Mouse (Mus musculus) spleen, adult 18-20 months (tissue): Measurements from ENCODE around the gene Slc9a3r1.

Experiments
- DNase-seq, 2 experiments: peaks; one replicate each; pipeline ENCODE4 v3.0.0; 2022; ENCODE audit warnings: mixed read lengths in 2 of 2

Gene Slc9a3r1

DNA sequence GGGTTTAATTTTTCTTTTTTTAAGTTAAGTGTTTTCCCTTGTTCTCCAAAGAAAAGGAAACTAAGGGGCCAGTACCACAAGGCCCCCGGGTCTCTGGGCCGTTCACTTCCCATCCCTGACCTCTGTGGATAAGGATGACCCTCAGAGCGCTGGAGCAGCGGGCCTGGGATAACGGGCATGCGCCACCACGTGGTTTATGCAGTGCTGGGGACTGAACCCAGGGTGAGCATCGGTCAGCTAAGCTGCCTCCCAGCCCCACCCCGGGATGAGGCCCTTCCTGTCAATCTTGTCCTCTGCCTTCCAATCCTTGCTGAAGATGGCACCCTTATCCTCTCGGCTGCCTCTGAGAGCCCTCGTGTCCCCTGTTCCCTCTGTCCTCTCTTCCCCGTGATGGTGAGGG lies 64.5 kb downstream of the Slc9a3r1 start:
- DNase-seq: no peak

DNA sequence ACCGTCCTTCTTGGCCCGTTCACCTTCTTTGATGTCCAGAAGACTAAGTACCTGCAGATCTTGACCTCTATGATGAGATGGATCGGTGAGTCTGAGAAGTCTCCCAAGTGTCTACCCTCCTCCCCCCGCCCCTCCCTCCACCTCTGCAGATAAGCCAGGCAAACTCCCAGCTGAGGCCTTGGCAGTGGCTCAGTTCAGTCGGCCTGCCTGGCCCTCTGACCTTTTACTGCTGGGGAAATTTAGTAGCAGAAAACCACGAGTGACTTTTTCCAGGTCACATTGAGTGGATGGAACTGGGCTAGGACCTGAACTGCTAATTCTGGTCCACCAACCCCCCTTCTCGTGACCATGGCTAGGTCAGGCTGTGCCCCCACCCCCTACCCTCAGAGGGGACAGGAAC lies 65.3 kb downstream of the Slc9a3r1 start:
- DNase-seq: no peak

GRCm38 (mm10) chr11:115229021-115229930 lies 66.1 kb downstream of the Slc9a3r1 start:
- DNase-seq: no peak
